In the genomic region with DNA sequence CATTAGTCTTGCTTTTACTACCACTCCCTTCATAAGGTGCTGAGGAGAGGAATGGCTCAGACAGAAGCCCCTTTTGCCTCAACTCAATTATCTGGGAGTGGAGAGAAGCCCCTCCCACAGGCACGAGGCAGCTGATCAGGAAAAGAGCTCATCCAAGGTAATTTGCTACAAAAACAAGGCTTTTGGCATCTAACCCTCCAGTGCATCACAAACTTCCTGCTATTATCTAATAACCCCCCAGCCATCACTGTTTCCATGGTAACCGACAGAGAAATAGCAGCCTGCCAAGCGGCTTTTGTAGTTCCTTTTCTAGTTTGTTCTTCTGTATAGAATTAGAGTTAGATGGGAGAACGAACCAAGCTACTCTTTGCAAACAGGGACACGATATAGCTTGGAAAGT, we compare ENCODE assay signal across 9 mouse cellular contexts. TPM values are rescaled to one million over a fixed set of nuclear protein-coding genes. Genes with fewer than 3 reads are reported as not detected.
A peak's percentile ranks its signal among the peaks of the same experiment; 100 is the strongest.
DNase-seq lines count a peak whose midpoint lies in the region; ATAC-seq lines count a peak whose summit lies in the region.
"Had no signal": no experiment of that assay in that cellular context is flagged by ENCODE, and none has a peak within 500 bp of the region (broad histone marks: within the 10 kb centered on the region; RNA-seq: fewer than 3 reads in every experiment).

No protein-coding gene starts in this region.

- no peak overlapping the region for H3K4me3 ChIP-seq in hindbrain, embryonic 16.5 days (ENCODE audit: low read length)
- H3K4me3 ChIP-seq in hindbrain, embryonic 12.5 days = no peak overlapping the region
- no peak overlapping the region for H3K4me3 ChIP-seq in embryonic facial prominence, embryonic 14.5 days (ENCODE audit: low read depth, low read length)

- ATAC-seq in hindbrain, embryonic 16.5 days = peak; percentile 63
- ATAC-seq in hindbrain, embryonic 12.5 days (ENCODE audit: low FRiP score) = no peak
- 0 out of 2 replicates have a peak, but pooled peaks have one; percentile 33 for ATAC-seq in embryonic facial prominence, embryonic 14.5 days (ENCODE audit: low read depth)

- no peak overlapping the region for H3K27ac ChIP-seq in hindbrain, embryonic 16.5 days (ENCODE audit: low read depth, low read length)
- no peak overlapping the region for H3K27ac ChIP-seq in hindbrain, embryonic 12.5 days
- H3K27ac ChIP-seq in embryonic facial prominence, embryonic 14.5 days (replicated peaks; ENCODE audit: low read depth, low read length) = no peak overlapping the region

- H3K27me3 ChIP-seq in hindbrain, embryonic 16.5 days (replicated peaks; ENCODE audit: control insufficient read depth, insufficient read depth, low read length) = no peaks in the 10 kb centered on the region
- no peaks in the 10 kb centered on the region for H3K27me3 ChIP-seq in hindbrain, embryonic 12.5 days
- H3K27me3 ChIP-seq in embryonic facial prominence, embryonic 14.5 days (replicated peaks; ENCODE audit: control insufficient read depth, insufficient read depth, low read length) = no peaks in the 10 kb centered on the region

- peaks cover 22% of the 10 kb centered on the region for H3K36me3 ChIP-seq in hindbrain, embryonic 16.5 days (ENCODE audit: control insufficient read depth, insufficient read depth, low read length)
- H3K36me3 ChIP-seq in hindbrain, embryonic 12.5 days = peaks cover 93% of the 10 kb centered on the region
- H3K36me3 ChIP-seq in embryonic facial prominence, embryonic 14.5 days (ENCODE audit: control insufficient read depth, insufficient read depth, low read length) = peaks cover 88% of the 10 kb centered on the region

- 24% methylated on average over 5 of the region's 5 CpGs for WGBS in hindbrain, embryonic 16.5 days
- 49% methylated on average over 5 of the region's 5 CpGs for WGBS in hindbrain, embryonic 12.5 days
- 39% methylated on average over 5 of the region's 5 CpGs for WGBS in embryonic facial prominence, embryonic 14.5 days

- H3K9me3 ChIP-seq in hindbrain, embryonic 16.5 days (ENCODE audit: control insufficient read depth, low read length) = no peaks in the 10 kb centered on the region
- no peaks in the 10 kb centered on the region for H3K9me3 ChIP-seq in hindbrain, embryonic 12.5 days (replicated peaks)
- no peaks in the 10 kb centered on the region for H3K9me3 ChIP-seq in embryonic facial prominence, embryonic 14.5 days (ENCODE audit: control insufficient read depth, low read length)

- peaks cover 10% of the 10 kb centered on the region for H3K4me1 ChIP-seq in hindbrain, embryonic 16.5 days (ENCODE audit: control insufficient read depth, insufficient read depth, low read depth, low read length)
- peaks cover 10% of the 10 kb centered on the region; the same call in 1 of the 2 replicates for H3K4me1 ChIP-seq in hindbrain, embryonic 12.5 days
- no peaks in the 10 kb centered on the region for H3K4me1 ChIP-seq in embryonic facial prominence, embryonic 14.5 days (ENCODE audit: control insufficient read depth, insufficient read depth, low read length)

- peak overlapping the region; percentile 20 for H3K4me2 ChIP-seq in hindbrain, embryonic 16.5 days (ENCODE audit: low read length)
- H3K4me2 ChIP-seq in hindbrain, embryonic 12.5 days (replicated peaks) = no peak overlapping the region
- no peak overlapping the region for H3K4me2 ChIP-seq in embryonic facial prominence, embryonic 14.5 days (ENCODE audit: low read depth, low read length)

- DNase-seq in MEL-GATA-1-ER (ENCODE audit: extremely low read depth, low read depth) = peak; percentile 62
- DNase-seq in embryonic facial prominence, embryonic 14.5 days (ENCODE audit: low spot score) = peak; percentile 64
- DNase-seq in kidney, adult 9 months = peak; percentile 76
- no peak for DNase-seq in thymus, postnatal 36 days
- no peak for DNase-seq in cerebellum, adult 11-12 months
- no peak for DNase-seq in cerebellum, postnatal 14 days
- DNase-seq: cerebellum, postnatal 25 days had no signal

- H3K9ac ChIP-seq in hindbrain, embryonic 16.5 days (ENCODE audit: low read depth, low read length) = no peak overlapping the region
- no peak overlapping the region for H3K9ac ChIP-seq in hindbrain, embryonic 12.5 days
- no peak overlapping the region for H3K9ac ChIP-seq in embryonic facial prominence, embryonic 14.5 days (ENCODE audit: low read depth, low read length)

RNA-seq across cellular contexts. Expression of a gene that starts 3.9 kb away (rescaled TPM):
- polyA plus RNA-seq in hindbrain, embryonic 16.5 days (2015; fragmentation: Nextera tagmentation; extraction: Ambion mirVana) = not detected in 2 replicates
- not detected in 2 replicates for polyA plus RNA-seq in hindbrain, embryonic 12.5 days (2016; fragmentation: Nextera tagmentation; extraction: Ambion mirVana)
- not detected in 2 replicates for polyA plus RNA-seq in embryonic facial prominence, embryonic 14.5 days (2014; fragmentation: Nextera tagmentation; extraction: Ambion mirVana)

RNA-seq across cellular contexts. Expression of a gene that starts 18.3 kb away (rescaled TPM):
- polyA plus RNA-seq in hindbrain, embryonic 16.5 days (2015; fragmentation: Nextera tagmentation; extraction: Ambion mirVana) = 43.6 and 44.7 TPM in 2 replicates
- 54.5 and 59.0 TPM in 2 replicates for polyA plus RNA-seq in hindbrain, embryonic 12.5 days (2016; fragmentation: Nextera tagmentation; extraction: Ambion mirVana)
- polyA plus RNA-seq in embryonic facial prominence, embryonic 14.5 days (2014; fragmentation: Nextera tagmentation; extraction: Ambion mirVana) = 53.8 and 69.8 TPM in 2 replicates

RNA-seq across cellular contexts. Expression of a gene that starts 35.3 kb away (rescaled TPM):
- polyA plus RNA-seq in hindbrain, embryonic 16.5 days (2015; fragmentation: Nextera tagmentation; extraction: Ambion mirVana) = 7.1 and 7.4 TPM in 2 replicates
- polyA plus RNA-seq in hindbrain, embryonic 12.5 days (2016; fragmentation: Nextera tagmentation; extraction: Ambion mirVana) = 7.0 and 7.9 TPM in 2 replicates
- polyA plus RNA-seq in embryonic facial prominence, embryonic 14.5 days (2014; fragmentation: Nextera tagmentation; extraction: Ambion mirVana) = 6.9 and 10.6 TPM in 2 replicates

Comparison
In these comparisons a context has a peak if more than half of its experiments do, and no peak if none do; other contexts are left out.
1. DNase-seq: peak in MEL-GATA-1-ER (single experiment), embryonic facial prominence, embryonic 14.5 days (single experiment) and kidney, adult 9 months (single experiment); none in thymus, postnatal 36 days (0 of 2), cerebellum, adult 11-12 months (single experiment) and cerebellum, postnatal 14 days (0 of 2).